Mouse (Mus musculus) urinary bladder, postnatal 25 days (tissue): ENCODE data around the gene Dad1.
"Not testable (repeated sequence)": the region's sequence is repeated elsewhere in the genome, so short reads cannot be mapped to it uniquely, and the experiment has no call there.

Experiments
- DNase-seq: peaks from one replicate; pipeline ENCODE4 v3.0.0; 2022; ENCODE audit warnings: low spot score

The Dad1 gene

GRCm38 (mm10) chr14:54246232-54246631, 7.7 kb downstream of the Dad1 start:
- no peak for DNase-seq

- DNase-seq = no peak
Measured at GRCm38 (mm10) chr14:54244183-54244582, 9.7 kb downstream of the Dad1 start.

GRCm38 (mm10) chr14:54240542-54240941, 13.4 kb downstream of the Dad1 start:
- DNase-seq = no peak

- peak; percentile 86 for DNase-seq
Measured at GRCm38 (mm10) chr14:54239002-54239736, 14.7 kb downstream of the Dad1 start.

GRCm38 (mm10) chr14:54236881-54237280, 17.0 kb downstream of the Dad1 start:
- DNase-seq = no peak

GRCm38 (mm10) chr14:54235825-54236540, 17.9 kb downstream of the Dad1 start:
- no peak for DNase-seq

GRCm38 (mm10) chr14:54234231-54235040, 19.5 kb downstream of the Dad1 start:
- DNase-seq = no peak

GRCm38 (mm10) chr14:54233559-54234143, 20.3 kb downstream of the Dad1 start:
- no peak for DNase-seq

- no peak for DNase-seq
Measured at GRCm38 (mm10) chr14:54232811-54233558, 20.9 kb downstream of the Dad1 start.

GRCm38 (mm10) chr14:54232143-54232542, 21.8 kb downstream of the Dad1 start:
- no peak for DNase-seq

- DNase-seq = no peak
Measured at GRCm38 (mm10) chr14:54231176-54231956, 22.5 kb downstream of the Dad1 start.

- DNase-seq = no peak
Measured at GRCm38 (mm10) chr14:54230638-54231150, 23.2 kb downstream of the Dad1 start.

- DNase-seq = not testable (repeated sequence)
Measured at GRCm38 (mm10) chr14:54229849-54230248, 24.1 kb downstream of the Dad1 start.

- DNase-seq = no peak
Measured at GRCm38 (mm10) chr14:54228933-54229713, 24.8 kb downstream of the Dad1 start.

GRCm38 (mm10) chr14:54228501-54228900, 25.4 kb downstream of the Dad1 start:
- no peak for DNase-seq

- DNase-seq = peak; percentile 74
Measured at GRCm38 (mm10) chr14:54227911-54228451, 25.9 kb downstream of the Dad1 start.

- peak; percentile 54 for DNase-seq
Measured at GRCm38 (mm10) chr14:54226911-54227811, 26.7 kb downstream of the Dad1 start.

- no peak for DNase-seq
Measured at GRCm38 (mm10) chr14:54225725-54226124, 28.2 kb downstream of the Dad1 start.
